ENCODE assay signal across 30 mouse cellular contexts in the genomic region with DNA sequence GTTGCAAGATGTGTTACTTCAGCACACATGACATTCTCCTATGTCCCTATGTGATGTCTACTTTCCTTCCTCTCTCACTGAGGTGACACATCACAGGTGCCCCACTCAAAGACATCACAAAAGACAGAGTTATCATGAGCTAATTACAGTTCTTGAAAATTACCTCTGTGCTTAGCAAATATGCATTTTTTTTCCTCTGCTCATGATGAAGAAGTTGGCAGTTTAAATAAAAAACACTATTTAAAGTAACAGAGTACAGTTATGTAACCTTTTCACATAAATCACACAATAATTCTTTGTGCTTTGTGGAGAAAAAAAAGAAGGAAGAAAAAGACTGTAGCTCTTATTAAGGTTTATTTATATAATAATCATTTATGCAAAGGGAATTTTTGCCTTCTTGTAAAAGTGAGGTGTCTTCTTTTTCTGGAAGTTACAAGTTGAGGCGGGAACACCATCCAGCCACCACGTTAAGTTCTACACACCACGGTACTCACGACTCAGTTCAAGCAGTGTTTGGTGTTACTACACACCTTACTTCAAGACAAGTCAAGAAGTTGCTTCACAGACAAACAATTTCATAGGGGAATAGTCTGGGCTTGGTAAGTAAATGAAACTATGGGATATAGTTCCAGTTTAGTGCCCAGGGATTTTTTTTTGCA.
DNase-seq lines count a peak whose midpoint lies in the region; ATAC-seq lines count a peak whose summit lies in the region.
"Had no signal": no experiment of that assay in that cellular context is flagged by ENCODE, and none has a peak within 500 bp of the region (broad histone marks: within the 10 kb centered on the region; RNA-seq: fewer than 3 reads in every experiment).

No protein-coding gene starts in this region.

- no peak overlapping the region for H3K9ac ChIP-seq in midbrain, embryonic 14.5 days (replicated peaks; ENCODE audit: low read length)
- H3K9ac ChIP-seq: embryonic facial prominence, embryonic 13.5 days; embryonic facial prominence, embryonic 15.5 days; forebrain, embryonic 12.5 days had no signal

- intact Hi-C loops in left cerebral cortex, postnatal 4 days (cut with DNase I) = no loop called here

- no peak overlapping the region for H3K4me3 ChIP-seq in midbrain, embryonic 14.5 days (replicated peaks; ENCODE audit: low read depth, low read length)
- H3K4me3 ChIP-seq: embryonic facial prominence, embryonic 13.5 days; embryonic facial prominence, embryonic 15.5 days; erythroblast, embryonic 14.5 days; forebrain, embryonic 10.5 days; forebrain, embryonic 12.5 days had no signal

- H3K9me3 ChIP-seq in midbrain, embryonic 14.5 days (ENCODE audit: control insufficient read depth, low read length) = no peaks in the 10 kb centered on the region
- H3K9me3 ChIP-seq: embryonic facial prominence, embryonic 13.5 days; embryonic facial prominence, embryonic 15.5 days; forebrain, embryonic 10.5 days; forebrain, embryonic 12.5 days; G1E had no signal

- no peaks in the 10 kb centered on the region for H3K4me1 ChIP-seq in midbrain, embryonic 14.5 days (ENCODE audit: control insufficient read depth, insufficient read depth, low read length)
- H3K4me1 ChIP-seq: embryonic facial prominence, embryonic 13.5 days; embryonic facial prominence, embryonic 15.5 days; forebrain, embryonic 12.5 days had no signal

- no peaks in the 10 kb centered on the region for H3K27me3 ChIP-seq in midbrain, embryonic 14.5 days (ENCODE audit: control insufficient read depth, insufficient read depth, low read length)
- H3K27me3 ChIP-seq: CH12.LX; embryonic facial prominence, embryonic 13.5 days; embryonic facial prominence, embryonic 15.5 days; forebrain, embryonic 12.5 days; Patski had no signal

- peak; percentile 51 for ATAC-seq in frontal cortex, adult (ENCODE audit: low TSS enrichment)
- ATAC-seq in midbrain, embryonic 14.5 days (ENCODE audit: low FRiP score, low TSS enrichment) = no peak
- ATAC-seq: activated CD4-positive, CD25-positive, alpha-beta regulatory T cell, adult 4 months; CD4-positive, CD25-positive, alpha-beta regulatory T cell, adult 4 months; forebrain, embryonic 14.5 days; Patski had no signal

- no peak overlapping the region for H3K27ac ChIP-seq in midbrain, embryonic 14.5 days (replicated peaks; ENCODE audit: low read depth, low read length)
- H3K27ac ChIP-seq: embryonic facial prominence, embryonic 13.5 days; embryonic facial prominence, embryonic 15.5 days; forebrain, embryonic 10.5 days; forebrain, embryonic 12.5 days had no signal

- WGBS in midbrain, embryonic 14.5 days = 96% methylated on average over 4 of the region's 4 CpGs

- no peaks in the 10 kb centered on the region for H3K36me3 ChIP-seq in midbrain, embryonic 14.5 days (ENCODE audit: control insufficient read depth, insufficient read depth, low read length)
- H3K36me3 ChIP-seq: embryonic facial prominence, embryonic 13.5 days; embryonic facial prominence, embryonic 15.5 days; forebrain, embryonic 10.5 days; forebrain, embryonic 12.5 days; G1E had no signal

- DNase-seq in frontal cortex, postnatal 10 days (ENCODE audit: low spot score in 2 of 2) = no peak
- peak; percentile 16 for DNase-seq in heart, adult 11 months
- no peak for DNase-seq in heart, postnatal 4 days
- DNase-seq in left cerebral cortex, adult 11 months (ENCODE audit: low spot score) = peak; percentile 16
- no peak for DNase-seq in left cerebral cortex, postnatal 4 days
- DNase-seq in brain, adult 2 months (ENCODE audit: low read depth, low spot score) = peak; percentile 58
- DNase-seq in midbrain, embryonic 14.5 days = no peak
- DNase-seq: adrenal gland, adult 8-10 months; adrenal gland, postnatal 14 days; adrenal gland, postnatal 36 days; B cell, adult 2 months; cerebellum, adult 11 months; cerebellum, adult 18-20 months; cerebellum, adult 8-10 months; cerebellum, adult 9-11 months; cerebellum, postnatal 14 days; cerebellum, postnatal 36 days; embryo, embryonic 11 days had no signal

- no peak overlapping the region for H3K4me2 ChIP-seq in midbrain, embryonic 14.5 days (ENCODE audit: low read length)
- H3K4me2 ChIP-seq: embryonic facial prominence, embryonic 13.5 days; embryonic facial prominence, embryonic 15.5 days; forebrain, embryonic 12.5 days had no signal

Comparison
In these comparisons a context has a peak if more than half of its experiments do, and no peak if none do; other contexts are left out.
1. DNase-seq: peak in heart, adult 11 months (single experiment), left cerebral cortex, adult 11 months (single experiment) and brain, adult 2 months (single experiment); none in frontal cortex, postnatal 10 days (0 of 2), heart, postnatal 4 days (single experiment), left cerebral cortex, postnatal 4 days (single experiment) and midbrain, embryonic 14.5 days (single experiment).